Mouse (Mus musculus) liver, embryonic 13.5 days (tissue): ENCODE data around the gene Lrch4. TPM values are rescaled to one million over a fixed set of nuclear protein-coding genes. Genes with fewer than 3 reads are reported as not detected.

Experiments
- polyA plus RNA-seq: library from polyadenylated mRNA; unstranded; fragments of >200 nt; fragmentation: Nextera tagmentation; extraction: Ambion mirVana; gene quantifications from 2 replicates; pipeline ENCODE4 v1.2.1, GENCODE M21; 2015

The Lrch4 gene
- polyA plus RNA-seq, 1 experiment from 2014 or later = 24.8 TPM

Other genes with a start within 250 kb of the Lrch4 start
- gene Zan, start 152.1 kb upstream of the Lrch4 start, polyA plus RNA-seq = 0.12 and 0.16 TPM in 2 replicates
- 45.7 and 46.1 TPM in 2 replicates for gene Pop7, start 126.6 kb upstream of the Lrch4 start, polyA plus RNA-seq
- gene Gigyf1, start 110.6 kb upstream of the Lrch4 start, polyA plus RNA-seq = 3.3 and 3.7 TPM in 2 replicates
- gene Epo, start 95.9 kb upstream of the Lrch4 start, polyA plus RNA-seq = 0.96 and 1.2 TPM in 2 replicates
- 139 and 159 TPM in 2 replicates for gene Gnb2, start 95.6 kb upstream of the Lrch4 start, polyA plus RNA-seq
- 0.14 and 0.16 TPM in 2 replicates for gene Actl6b, start 75.6 kb upstream of the Lrch4 start, polyA plus RNA-seq
- gene Tfr2, start 59.3 kb upstream of the Lrch4 start, polyA plus RNA-seq = 41.5 and 45.7 TPM in 2 replicates
- gene Mospd3, start 28.1 kb upstream of the Lrch4 start, polyA plus RNA-seq = 32.3 and 32.8 TPM in 2 replicates
- gene Pcolce, start 15.3 kb upstream of the Lrch4 start, polyA plus RNA-seq = 15.5 and 16.1 TPM in 2 replicates
- gene Fbxo24, start 119 bp upstream of the Lrch4 start, polyA plus RNA-seq = 0.08 TPM in 1 of 2 replicates, not detected in the other
- 3.4 and 4.1 TPM in 2 replicates for gene Gm20605, start 54 bp downstream of the Lrch4 start, polyA plus RNA-seq
- 2.8 and 3.4 TPM in 2 replicates for gene Sap25, start 12.2 kb downstream of the Lrch4 start, polyA plus RNA-seq
- gene Irs3, start 16.6 kb downstream of the Lrch4 start, polyA plus RNA-seq = 0.13 TPM in 1 of 2 replicates, not detected in the other
- gene Agfg2, start 55.6 kb downstream of the Lrch4 start, polyA plus RNA-seq = 32.1 and 37.8 TPM in 2 replicates
- gene Nyap1, start 112.5 kb downstream of the Lrch4 start, polyA plus RNA-seq = 0.17 and 0.19 TPM in 2 replicates
- 66.8 and 69.1 TPM in 2 replicates for gene Tsc22d4, start 116.6 kb downstream of the Lrch4 start, polyA plus RNA-seq
- 17.8 and 20.1 TPM in 2 replicates for gene Ppp1r35, start 149.7 kb downstream of the Lrch4 start, polyA plus RNA-seq
- 4.5 and 4.9 TPM in 2 replicates for gene Mepce, start 158.5 kb downstream of the Lrch4 start, polyA plus RNA-seq
- gene Zcwpw1, start 158.7 kb downstream of the Lrch4 start, polyA plus RNA-seq = 3.5 and 4.8 TPM in 2 replicates
- 1.4 and 1.8 TPM in 2 replicates for gene Pilra, start 207.2 kb downstream of the Lrch4 start, polyA plus RNA-seq
- 2.1 TPM in 2 replicates for gene Pilrb1, start 229.0 kb downstream of the Lrch4 start, polyA plus RNA-seq
- gene Pilrb2, start 242.7 kb downstream of the Lrch4 start, polyA plus RNA-seq = 1.6 and 2.1 TPM in 2 replicates